Mouse (Mus musculus) B cell, adult 2 months (primary cell): Measurements from ENCODE around the gene Tmem72.

Source experiments
- DNase-seq, 2 experiments: peaks; one replicate each; pipeline ENCODE4 v3.0.0; 2022

Gene Tmem72

DNA sequence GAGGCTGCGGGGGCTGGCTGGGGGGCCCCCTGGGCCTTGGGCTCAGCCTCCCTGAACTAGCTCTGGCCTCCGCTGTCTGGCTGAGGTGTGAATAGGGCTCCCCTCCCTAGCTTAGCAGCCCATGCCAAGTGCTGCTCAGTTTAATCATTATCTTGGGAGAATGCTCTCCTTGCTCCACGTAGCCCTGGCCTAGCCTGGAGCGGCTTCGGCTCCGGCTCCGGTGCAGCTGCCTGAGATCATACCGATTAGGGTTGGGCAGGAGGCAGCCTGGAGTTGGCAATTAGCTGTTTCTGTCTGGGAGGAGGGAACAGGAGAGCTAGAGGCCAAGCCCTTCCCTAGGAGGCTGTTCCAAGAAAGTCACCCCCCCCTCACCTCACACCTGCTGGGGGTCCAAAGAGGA lies at the start of gene Tmem72:
Tmem72 (minus strand) TSS at position 248 of the 400 bp plus-strand sequence.
- DNase-seq: no peak

- no peak for DNase-seq
Measured at GRCm38 (mm10) chr6:116764524-116764923, 47.8 kb upstream of the Tmem72 start.

DNA sequence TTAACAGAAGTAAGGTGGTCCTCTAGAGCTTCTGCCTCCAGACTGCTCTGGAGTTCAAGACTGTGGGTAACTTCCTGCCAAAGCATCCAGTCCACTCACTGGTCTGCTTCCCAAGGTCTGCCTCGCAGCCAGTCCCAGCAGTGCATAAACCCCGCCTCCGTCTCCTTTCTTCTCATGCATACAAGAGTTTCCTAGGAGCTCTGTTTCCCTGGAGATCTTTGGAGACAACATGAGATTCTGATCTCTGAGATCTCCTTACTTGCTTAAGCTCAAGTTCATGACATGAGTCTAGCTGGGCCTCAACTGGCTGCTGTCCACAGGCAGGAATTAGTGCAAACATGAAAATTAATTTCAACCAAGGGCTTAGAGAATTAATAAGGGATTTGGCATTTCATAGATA lies 45.6 kb upstream of the Tmem72 start:
- DNase-seq: no peak

- no peak for DNase-seq
Measured at GRCm38 (mm10) chr6:116760181-116760580, 43.5 kb upstream of the Tmem72 start.

DNA sequence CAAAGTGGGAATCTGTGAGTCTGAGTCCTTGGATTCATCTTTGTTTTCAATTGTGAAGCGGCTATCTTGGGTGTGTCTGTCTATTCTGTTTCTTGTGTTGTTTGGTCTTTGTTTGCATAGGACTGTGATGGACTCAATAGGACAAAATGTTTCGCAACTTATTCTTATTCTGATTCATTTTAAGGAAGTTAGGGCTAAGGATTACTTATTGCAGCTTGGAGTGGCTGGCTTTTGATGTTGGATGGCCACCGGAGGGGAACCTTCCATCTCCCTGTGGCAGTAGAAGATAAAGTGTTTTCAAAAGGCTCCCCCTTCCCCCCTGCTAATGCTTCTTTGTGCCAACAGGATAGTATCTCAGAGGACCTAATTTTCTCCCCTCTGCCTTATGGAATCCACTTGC lies 39.7 kb upstream of the Tmem72 start:
- DNase-seq: no peak

DNA sequence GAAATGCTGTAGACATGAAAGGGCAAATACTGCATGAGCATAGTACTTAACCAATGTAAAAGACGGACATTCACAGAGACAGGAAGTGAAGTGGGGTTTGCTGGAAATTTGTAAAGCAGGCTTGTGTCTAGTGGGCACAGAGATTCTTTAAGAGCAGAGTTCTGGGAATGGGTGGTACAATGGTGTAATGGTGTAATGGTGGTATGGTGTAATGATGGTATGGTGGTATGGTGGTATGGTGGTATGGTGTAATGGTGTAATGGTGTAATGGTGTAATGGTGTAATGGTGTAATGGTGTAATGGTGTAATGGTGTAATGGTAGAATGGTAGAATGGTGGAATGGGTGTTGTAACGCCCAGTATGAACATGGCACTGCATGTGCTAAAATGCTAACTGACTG lies 21.3 kb upstream of the Tmem72 start:
- no peak for DNase-seq

DNA sequence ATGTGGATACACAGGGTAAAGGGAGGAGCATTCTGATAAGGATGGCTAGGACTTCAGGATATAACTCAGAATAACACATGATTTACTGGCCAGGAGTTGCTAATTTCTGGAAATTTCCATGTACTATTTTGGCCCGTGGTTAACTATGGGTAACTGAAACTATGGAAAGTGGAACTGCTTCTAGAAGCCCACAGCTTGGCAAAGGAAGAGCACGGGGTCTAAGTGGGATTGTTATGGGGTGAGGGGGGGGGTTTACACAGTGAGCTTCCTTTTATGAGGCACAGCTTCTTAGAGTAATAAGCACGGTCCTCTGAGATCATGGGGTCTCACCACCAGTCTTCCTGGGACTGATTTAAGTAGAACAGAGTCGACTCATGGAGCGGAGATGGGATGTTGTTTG lies 18.6 kb upstream of the Tmem72 start:
- no peak for DNase-seq

- DNase-seq: no peak
Measured at GRCm38 (mm10) chr6:116733577-116733976, 16.9 kb upstream of the Tmem72 start.

DNA sequence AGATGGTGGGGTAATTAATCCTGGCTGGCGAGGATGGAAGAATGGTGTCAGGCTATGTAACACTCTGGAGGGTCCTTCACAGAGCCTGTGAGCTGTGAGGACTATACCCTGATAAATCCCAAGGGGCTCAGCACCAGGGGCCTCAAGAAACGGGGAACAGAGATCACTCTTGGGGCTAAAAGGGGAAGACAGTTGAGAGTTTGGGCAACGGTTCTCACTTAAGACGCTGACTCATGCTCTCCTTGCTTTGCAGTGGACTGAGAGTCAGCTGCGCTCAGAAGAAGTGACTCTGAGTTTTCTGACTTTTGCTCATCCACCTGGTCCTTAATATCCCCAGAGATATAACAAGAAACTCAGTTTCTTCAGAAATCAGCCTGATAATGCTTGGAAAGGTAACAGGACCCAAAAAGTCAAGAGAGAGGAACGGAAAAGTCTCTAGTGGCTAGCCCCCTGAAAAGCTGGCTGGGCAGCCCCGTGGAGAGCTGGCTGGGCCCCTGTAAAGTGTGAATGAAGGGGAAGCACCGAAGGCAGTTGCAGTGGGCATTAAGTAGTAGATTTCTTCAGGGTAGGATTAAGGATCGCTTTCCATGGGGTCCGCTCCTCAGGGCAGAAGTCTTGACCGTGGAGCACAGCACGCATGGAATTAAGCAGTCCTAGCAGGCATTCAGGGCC lies 7.9 kb upstream of the Tmem72 start:
- peak in 1 of 2 experiments; percentile 12 for DNase-seq

- DNase-seq: no peak
Measured at GRCm38 (mm10) chr6:116718920-116719319, 2.2 kb upstream of the Tmem72 start.

DNA sequence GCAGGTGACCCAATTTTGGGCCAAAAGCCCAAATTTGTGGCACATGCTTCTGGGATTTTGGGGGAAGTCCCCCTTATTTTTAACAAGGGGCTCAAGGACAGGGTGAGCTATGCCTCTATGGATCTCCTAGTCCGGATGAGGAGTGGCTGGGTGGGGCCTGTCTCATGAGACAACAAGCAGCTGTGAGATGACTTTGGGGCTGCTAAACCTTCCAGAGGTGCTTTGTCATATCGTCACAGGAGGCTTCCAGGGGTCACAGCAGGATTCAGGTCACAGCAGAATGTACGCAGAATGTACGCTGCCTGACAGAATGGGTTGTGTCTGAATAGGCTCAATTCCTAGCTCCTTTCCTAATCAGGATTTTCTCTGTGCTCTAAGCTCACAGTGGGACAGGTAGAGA lies 1.6 kb upstream of the Tmem72 start:
- no peak for DNase-seq

- no peak for DNase-seq
Measured at GRCm38 (mm10) chr6:116717851-116718250, 1.1 kb upstream of the Tmem72 start.

DNA sequence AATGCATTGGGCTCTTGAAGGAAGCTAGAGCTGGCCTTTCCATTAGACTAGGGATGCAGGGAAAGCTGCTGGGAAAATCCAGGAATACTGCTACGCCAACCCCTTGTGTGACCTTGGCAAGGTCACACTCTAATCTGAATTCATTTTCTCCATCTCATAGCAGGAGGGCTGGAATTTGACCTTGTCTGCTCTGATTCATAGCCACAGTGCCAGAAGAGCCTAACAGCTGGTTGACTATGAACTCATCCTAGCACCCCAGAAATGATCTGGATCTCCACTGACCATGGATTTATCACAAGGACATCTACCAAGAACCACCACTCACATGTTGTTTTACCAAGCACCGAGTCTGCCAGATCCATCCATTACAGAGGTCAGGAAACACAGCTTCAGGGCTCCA lies 1.5 kb downstream of the Tmem72 start:
- DNase-seq: no peak

- DNase-seq: no peak
Measured at GRCm38 (mm10) chr6:116714576-116714975, 2.1 kb downstream of the Tmem72 start.

- DNase-seq: no peak
Measured at GRCm38 (mm10) chr6:116713966-116714365, 2.7 kb downstream of the Tmem72 start.

GRCm38 (mm10) chr6:116712503-116712902 lies 4.2 kb downstream of the Tmem72 start:
- no peak for DNase-seq

DNA sequence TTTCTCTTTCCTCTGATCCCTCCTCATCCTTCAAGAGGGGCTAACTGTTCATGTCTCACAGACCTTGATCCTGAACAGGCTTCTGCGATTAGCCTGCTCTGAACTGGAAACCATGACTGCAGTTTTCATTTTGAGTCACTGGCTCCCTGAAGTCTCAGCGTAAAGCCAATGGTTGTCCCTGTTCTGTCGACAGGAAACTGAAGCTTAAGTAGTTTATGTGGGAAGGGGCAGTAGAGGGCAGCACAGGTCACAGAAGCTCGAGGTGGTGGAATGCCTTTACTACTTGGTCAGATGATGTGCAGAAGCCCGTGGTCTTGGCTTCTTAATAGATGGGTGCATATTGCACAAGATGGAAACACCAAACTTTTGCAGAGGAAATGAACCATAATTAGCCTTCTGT lies 4.7 kb downstream of the Tmem72 start:
- no peak for DNase-seq

- no peak for DNase-seq
Measured at GRCm38 (mm10) chr6:116704320-116704719, 12.4 kb downstream of the Tmem72 start.

GRCm38 (mm10) chr6:116700821-116701220 lies 15.9 kb downstream of the Tmem72 start:
- DNase-seq: no peak

- DNase-seq: no peak
Measured at GRCm38 (mm10) chr6:116697896-116698425, 18.8 kb downstream of the Tmem72 start.

GRCm38 (mm10) chr6:116697413-116697812 lies 19.3 kb downstream of the Tmem72 start:
- DNase-seq: peak; percentile 49 to 55

DNA sequence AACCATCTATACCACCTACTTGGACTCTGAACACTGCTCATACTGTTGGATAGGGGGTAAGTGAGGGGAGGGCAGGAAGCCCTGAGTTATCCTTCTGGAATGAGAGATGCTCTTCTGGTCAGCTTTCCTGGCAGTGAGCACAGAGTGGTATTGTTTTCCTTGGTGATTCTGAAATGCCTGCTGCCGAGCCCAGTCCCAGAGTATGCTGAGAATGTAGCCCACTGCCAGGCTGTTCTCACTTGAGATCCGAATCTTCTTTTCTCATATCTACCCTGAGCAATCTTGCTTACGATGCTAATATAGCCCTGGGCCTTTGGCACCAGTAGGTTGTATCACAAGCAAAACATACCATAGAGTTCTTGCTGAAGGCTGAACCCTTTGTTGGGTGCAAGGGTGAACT lies 22.4 kb downstream of the Tmem72 start:
- DNase-seq: no peak

DNA sequence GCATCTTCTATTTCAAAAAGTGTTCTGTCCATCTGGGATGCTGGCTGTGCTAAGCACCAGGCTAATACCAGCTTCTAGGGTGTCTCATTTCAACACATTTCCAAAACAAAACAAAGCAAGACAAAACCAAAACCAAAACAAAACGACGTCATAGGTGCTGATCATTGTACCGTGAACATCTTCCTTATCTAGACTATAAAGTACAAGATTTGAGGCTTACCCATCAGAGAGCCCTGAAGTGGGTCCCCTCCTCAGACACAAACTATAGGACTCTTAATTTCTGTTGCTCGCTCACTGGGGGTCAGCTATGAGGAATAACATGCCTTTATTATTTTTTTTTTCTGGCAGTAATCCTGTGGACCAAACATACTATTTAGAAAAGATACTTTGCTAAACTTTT lies 23.1 kb downstream of the Tmem72 start:
- DNase-seq: peak; percentile 52 to 62

- peak; percentile 84 to 89 for DNase-seq
Measured at GRCm38 (mm10) chr6:116682317-116682716, 34.4 kb downstream of the Tmem72 start.
